Mouse (Mus musculus) retina, adult 2 months (tissue): Measurements from ENCODE around the gene Snx1.

Source experiments
- DNase-seq: peaks from one replicate; pipeline ENCODE4 v3.0.0-alpha.2; 2012; ENCODE audit warnings: low read depth, low spot score

Snx1 gene

DNA sequence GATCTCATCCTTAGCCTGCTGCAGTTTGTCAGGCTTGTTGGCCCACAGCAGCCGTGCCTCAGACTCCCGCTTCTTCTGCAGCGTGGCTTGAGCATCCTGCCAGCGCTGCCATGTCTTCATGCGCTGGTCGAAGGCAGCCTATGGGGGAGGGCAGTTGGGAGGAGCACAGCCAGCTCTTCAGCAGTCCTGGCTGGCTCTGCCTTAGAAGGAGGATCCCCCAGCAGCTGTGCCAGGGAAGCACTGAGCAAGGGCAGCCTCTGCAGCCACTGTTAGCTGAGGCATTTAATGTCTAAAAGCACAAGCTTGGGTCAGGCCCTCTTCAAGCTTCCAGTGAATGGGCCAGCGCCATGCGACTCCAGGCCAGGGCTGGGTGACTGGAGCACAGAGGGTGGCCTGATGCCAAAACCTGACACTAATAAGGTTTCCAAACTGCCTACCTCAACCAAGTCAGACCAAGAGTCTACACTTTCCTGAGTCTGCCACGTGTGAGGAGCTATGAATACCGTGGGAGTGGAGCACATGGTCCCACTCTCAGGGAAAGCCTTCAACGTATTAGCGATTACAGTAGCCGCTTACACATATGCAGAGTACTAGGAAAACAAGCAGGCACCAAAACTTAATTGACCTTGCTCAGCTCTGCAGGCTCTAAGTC is 35.7 kb downstream of the Snx1 start:
- no peak for DNase-seq

DNA sequence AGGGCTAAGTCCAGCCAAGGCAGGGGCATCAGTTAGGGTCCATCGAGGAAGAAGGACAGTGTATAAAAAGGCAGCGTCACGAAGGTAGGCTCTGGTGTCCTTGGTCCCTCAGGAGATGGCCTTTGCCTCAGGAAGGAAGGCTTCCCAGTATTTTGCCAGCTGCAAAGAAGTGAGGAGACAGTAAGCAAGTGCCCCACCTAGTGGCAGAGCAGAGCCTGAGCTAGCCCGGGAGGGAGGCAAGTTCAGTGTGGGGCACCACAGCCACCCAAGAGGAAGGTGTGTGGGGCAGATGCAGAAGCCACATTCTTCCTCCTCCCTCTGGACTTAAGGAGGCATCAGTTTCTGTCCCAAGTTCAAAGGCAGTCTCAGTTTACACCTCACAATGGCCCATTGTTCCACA is 38.0 kb downstream of the Snx1 start:
- DNase-seq, result no peak

DNA sequence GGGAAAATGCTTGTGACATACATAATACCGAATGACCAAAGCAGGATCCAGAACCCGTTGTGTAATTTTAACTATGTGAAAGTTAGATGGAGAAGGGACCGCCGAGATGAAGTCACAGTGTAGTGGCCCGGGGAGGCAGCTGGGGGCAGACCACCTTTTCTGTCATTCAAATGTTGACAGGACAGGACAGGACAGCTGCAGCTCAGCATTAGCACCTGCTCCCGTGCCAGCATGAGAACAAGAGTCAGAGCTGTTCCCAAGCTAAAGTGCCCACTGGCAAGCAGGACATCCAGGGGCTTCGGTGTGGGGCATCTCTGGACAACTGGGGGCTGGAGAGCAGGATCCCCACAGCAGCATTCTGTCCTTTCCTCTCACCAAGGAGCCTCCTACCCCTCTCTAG is 39.3 kb downstream of the Snx1 start:
- DNase-seq, result no peak

DNA sequence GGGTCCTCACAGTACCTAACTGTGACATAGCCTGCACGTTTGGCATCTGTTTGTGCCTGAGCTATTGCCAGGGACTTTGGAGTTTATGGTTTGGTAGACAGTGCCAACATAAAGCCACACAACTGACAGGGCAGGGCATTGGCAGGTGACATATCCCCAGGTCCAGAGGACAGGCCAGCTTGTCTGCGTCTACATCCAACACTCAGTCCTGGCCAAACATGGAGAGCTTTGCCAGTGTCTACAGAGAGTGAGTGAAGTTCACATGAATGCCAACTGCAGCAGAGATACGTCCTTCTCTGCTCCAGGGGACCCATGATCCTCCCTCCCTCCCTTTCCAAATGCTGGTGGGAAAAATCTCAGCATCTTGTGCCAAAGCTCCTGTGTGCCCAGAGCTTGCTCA is 42.2 kb downstream of the Snx1 start:
- no peak for DNase-seq

DNA sequence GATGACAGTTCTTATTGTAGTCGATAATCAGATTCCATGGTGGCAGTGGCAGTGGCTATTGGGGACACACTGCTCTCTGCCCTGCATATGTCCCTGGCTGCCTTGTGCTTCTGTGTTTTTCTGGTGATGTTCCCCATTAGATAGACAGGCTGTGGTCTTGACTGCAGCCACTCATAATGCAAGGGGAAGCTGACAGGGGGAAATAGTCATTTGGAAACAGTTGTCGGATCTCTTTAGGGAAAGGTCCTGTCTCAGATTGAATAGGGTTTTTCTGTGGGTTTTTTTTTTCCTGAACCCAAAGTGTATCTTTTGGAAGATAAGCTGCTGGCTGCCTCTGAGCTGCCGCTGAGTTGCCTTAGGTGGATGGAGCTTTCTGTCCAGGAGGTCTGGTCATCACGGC is 44.4 kb downstream of the Snx1 start:
- DNase-seq, result no peak

DNA sequence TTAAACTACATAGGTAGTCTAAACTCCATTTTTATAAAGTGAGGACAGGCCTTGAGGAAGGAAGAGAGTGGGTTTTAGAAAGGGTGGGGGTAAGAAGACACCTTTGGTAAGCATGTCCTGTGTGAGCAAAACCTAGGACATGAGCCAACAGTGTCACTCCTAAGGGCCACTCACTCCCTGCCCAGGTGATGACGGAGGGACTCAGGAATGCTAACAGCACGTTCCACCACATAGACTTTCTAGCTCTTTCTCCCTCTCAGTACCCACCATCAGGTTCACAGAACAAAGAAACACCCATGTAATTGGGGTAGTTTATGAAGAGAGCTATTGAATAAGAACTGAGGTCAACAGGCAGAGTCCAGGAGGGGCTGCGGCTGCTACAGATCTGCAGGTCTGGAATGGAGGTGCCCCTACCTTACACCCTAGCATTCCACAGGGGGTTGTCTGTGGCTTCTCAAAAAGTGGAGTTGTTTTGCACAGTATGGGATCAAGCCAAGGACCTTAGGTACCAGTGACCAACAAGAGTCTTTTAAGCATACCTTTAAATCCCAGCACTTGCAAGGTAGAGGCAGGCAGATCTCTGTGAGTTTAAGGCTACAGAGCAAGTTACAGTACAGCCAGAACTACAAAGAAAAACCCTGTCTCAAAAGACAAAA is 45.5 kb downstream of the Snx1 start:
- no peak for DNase-seq

DNA sequence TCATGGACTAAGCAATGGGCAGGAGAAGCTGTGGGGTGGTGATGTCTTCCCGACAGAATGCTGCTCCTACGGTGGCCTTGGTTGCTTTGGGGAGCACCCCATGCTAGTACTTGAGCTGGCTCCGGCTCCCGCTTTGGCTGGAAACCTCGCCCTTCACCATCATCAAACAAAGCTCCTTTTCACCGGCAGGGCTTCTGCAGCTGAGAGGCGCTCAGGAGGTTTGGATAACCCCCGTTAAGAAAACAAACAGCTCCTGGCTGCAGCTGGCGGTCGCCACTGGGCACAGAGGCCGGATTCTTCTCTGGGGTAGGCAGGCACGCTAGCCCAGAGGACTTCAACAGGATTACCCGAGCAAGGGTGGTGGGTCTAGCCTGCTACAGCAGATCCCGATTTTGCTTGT is 47.9 kb downstream of the Snx1 start:
- DNase-seq, result no peak

DNA sequence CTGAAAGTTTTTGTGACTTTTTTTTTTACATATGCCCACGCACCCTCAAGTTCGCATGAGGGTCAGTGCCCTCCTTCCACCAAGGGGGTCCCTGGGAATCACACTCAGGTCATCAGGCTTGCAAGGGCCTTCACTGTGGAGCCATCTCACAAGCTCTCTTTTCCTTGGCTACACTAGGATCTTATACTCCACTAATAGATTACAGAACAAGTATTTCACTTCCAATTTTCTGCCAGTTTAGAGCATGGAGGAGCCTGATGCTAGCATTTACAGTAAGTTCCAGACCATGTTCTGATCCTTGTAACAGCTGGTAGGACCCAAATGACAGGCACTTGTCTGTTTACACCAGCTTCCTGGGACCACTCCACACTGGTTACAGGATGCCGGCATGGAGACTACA is 48.3 kb downstream of the Snx1 start:
- DNase-seq, result no peak

DNA sequence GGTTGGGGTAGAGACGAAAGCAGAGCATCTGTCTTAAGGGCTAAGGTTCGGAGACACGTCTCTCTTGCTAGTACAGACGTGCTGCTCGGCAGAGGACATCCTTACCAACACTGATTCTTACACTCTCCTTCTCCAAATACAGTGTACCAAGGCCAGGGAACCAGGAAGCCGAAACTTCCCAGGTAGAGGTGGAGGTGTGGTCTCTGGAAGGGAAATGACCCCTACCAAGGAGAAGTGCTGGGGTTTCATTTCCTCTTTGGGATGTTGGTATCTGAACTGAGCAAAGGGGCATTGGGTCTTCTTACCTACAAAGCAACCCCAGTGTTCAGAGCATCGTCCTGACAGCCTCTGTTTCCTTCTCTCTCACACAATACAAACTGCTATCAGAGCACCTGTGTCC is 53.6 kb downstream of the Snx1 start:
- DNase-seq, result no peak

DNA sequence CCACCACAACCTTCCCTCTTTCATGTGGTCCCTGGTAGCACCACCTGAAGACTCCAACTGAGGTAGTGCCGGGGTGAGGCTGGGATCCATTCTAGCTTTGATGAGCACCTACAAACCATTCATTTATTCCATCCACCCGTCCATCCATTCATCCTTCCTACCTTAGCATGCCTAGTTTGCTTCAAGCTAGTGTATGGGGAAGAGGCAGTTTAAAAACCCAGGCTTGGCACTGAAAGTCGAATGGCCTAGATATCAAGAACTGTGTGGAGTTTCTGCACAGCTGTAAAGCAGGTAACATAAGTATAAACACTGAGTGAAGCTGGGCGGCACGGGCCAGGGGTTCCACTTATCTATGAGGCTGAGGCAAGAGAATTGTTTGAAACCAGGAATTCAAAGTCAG is 56.2 kb downstream of the Snx1 start:
- no peak for DNase-seq

DNA sequence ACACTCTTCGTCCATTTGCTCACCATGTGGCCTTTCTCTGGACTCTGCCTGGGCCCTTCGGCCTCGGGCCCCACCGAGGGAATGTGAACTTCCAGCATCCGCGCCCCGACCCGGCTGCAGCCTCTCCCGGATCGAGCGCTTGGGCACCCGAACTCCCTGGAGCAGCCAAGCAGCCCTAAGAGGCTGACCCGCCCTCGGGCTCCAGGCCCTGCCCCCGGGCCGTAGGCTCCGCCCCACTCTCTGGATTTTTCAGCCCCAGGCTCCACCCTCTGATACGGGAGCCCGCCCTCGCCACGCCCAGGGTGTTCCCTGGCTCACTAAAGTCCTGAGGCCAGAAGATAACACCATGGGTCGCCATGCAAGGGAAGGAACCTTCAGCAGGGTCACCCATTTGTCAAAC is 56.8 kb downstream of the Snx1 start, which contains the start of gene Snx22:
TSS of gene Snx22 (minus strand) at position 137 of the 400 bp plus-strand sequence.
- peak; percentile 33 for DNase-seq

DNA sequence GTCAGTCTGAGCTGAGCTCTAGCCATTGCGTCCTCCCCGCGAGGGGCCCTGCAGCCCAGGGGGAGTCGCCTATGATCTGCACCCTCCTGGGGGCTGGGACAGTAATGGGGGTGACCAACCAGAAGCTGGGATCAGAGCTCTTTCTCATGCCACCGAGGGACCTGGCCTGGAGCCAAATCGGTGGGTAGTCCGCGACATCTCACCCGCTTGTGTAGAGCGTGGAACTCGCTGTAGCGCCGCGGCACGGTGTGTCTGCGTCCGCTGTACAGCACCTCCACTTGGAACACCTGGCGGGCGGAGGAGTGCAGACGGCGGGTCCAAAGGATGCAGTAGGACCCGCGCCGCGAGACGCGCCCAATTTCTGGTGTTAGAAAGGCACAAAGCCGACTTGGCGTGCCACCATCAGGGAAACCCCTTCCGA is 57.4 kb downstream of the Snx1 start:
- DNase-seq, result no peak

DNA sequence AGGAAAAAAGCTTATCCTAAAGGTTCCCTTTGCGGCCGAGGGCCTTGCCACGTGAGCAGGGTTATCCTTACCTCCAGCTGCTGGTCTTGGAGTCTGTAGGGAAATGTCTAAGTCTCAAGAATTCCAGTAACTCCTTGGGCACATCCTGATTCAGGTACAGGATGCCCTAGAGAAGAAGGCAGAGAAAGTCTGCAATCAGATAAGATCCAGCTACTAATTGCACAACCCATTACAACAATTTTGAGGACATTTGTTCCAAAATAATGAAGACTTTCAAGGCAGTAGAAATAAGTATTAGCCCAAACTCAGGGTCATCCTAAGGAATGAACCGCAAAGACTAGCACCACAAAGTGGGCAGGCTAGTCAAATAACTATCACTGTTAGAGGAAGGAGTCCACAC is 58.3 kb downstream of the Snx1 start:
- DNase-seq, result no peak

DNA sequence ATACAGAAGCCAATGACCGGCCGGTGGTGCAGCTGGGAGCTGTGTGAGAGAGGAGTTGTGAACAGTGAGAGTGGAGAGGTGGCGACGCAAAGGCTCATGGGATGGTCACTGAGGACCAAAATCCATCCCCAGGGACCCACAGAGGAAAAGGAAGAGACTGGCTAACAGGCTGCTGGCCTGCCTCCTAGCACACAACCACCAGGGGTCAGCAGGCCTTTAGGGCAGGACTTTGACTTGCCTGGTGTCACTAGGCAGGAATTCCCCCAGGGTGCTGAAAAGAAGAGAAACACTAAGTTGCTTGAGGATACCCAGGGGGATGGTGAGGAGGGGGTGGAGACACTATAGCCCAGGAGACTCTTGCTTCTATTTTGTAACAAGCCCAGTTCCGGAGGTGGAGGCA is 58.8 kb downstream of the Snx1 start:
- no peak for DNase-seq

DNA sequence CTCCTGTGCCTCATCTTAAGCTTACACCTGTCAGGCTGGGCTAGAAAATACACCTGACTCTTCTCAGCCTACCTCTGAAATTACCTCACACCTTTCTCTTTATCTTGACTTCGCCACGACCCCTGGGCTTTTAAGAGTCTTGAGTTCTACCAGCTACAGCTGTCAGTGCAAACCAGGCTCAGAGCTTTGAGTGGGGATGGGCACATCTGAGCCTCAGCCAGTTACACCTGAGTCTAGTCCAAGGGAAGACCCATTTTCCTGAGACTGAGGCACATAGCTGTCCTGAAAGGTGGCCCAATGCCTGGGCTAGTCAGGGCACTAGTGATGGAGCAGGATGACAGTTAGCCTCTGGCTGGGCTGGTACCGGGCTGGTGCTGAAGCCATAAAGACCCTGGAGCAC is 59.6 kb downstream of the Snx1 start:
- no peak for DNase-seq

DNA sequence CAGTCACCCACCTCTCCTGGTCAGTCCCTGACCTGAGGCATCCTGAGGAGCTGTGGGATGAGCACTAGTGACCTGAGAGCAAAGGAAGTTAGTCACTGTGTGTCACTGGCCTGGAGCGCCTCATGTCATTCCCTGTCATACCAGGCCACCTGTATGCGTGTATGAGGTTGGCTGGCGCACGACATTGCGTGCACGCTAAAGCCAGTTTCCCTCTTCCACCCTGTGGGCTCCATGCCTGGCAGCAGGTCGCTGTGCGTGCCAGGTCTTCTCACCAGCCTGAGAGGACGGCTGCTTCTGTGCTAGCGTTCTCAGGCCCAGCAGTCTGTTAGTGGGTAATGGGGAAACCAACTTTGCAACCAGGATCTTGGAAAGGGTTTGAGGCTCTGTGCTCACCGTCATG is 62.1 kb downstream of the Snx1 start:
- DNase-seq, result no peak

DNA sequence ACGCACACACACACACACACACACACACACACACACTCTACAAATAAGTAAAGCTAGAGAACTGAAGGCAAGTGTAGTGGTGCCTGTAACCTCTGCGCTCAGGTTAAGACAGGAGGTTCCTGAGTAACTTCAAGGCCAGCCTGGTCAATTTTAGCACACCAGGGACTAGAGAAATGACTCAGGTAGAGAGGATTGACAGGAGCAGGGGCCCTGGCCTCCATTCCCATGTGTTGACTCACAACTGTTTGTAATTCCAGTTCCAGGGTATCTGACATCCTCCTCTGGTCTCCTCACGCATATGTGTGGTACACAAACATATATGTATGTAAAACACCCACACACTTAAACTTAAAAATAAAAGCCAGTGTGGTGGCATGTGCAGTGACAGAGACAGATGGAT is 62.9 kb downstream of the Snx1 start:
- no peak for DNase-seq

DNA sequence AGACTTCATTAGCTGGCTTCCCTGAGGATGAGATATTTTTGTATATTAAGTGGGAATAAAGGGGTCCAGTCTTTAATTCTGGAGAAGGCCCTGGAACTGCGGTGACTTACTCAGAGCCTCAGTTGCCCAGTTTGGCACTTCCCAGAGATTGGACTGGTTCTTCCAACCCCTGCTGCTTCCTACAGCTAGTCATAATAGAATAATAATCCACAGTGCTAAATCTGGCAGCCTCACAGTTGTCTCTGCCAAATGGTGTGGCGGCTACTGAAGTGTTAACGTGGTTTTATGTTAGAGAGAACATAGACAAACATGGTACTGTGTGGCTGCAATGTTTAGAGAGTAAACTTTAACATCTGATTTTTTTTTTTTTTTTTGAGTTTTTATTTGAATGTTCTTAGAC is 64.7 kb downstream of the Snx1 start:
- no peak for DNase-seq

DNA sequence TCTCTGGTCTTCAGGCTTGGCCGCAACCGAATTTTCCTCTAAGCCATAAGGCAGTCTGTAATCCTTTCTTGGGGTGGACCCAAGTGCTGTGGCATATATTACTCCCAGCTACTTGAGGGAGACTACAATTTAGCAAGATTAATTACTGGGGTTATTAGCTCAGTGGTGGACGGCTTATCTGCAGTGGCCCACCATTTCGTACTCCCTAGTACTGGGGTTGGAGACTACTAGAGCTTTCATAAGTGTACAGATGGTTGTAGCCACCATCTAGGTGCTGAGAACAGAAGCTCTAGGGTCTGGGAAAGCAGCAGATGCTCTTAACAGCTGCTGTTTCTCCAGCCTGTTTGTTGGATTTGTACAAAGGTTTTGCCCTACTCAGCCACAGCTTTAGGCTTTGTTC is 65.4 kb downstream of the Snx1 start:
- no peak for DNase-seq

DNA sequence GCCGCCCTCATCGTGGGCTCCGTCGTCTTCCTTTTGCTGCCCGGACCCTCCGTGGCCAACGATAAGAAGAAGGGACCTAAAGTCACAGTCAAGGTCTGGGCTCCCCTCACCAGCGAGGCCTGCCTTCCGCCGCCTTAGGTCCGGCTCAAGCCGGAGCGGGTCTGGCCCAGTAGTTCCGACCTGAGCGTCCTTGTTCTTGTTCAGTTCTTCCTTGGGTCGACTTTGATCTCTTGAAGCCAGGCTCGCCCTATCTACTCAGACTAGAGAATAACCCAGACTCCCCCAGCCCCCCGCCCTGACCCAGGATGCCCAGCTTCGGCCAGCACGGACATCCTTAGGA is 66.1 kb downstream of the Snx1 start:
- DNase-seq, result no peak

DNA sequence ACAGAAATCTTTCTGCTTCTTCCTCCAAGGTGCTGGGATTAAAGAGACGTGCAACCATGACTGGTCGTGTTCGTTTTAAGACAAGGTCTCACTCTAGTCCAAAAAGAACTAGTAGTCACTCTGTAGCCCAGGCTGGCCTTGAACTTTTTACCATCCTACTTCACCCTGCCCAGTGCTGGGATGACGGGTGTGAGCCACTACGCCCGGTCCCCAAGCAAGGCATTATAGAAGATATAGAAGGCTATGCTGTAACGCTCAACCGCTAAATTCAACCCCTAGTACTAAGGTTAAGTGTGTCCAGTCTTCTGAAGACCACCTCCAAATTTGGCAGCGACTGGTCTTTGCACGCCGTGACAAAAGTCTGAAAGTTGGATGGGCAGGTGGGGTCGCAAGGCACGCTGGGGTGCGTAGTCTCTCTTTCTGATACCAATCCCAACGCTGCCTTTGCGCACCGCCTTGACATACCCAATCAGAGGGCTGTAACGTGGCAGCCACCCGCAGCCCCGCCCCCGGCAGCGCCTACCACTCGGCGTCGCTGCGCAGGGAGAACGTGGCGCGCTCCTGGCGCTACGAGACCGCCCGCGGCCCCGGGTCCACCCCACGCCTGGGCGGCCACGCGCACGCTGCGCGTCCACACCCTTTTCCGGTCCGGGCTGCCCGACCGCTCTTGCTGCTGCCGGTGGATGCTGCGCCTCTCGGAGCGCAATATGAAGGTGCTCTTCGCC is 66.6 kb downstream of the Snx1 start, which contains the start of gene Ppib:
TSS of gene Ppib (plus strand) at position 640 of the 725 bp plus-strand sequence.
- peak; percentile 86 for DNase-seq

DNA sequence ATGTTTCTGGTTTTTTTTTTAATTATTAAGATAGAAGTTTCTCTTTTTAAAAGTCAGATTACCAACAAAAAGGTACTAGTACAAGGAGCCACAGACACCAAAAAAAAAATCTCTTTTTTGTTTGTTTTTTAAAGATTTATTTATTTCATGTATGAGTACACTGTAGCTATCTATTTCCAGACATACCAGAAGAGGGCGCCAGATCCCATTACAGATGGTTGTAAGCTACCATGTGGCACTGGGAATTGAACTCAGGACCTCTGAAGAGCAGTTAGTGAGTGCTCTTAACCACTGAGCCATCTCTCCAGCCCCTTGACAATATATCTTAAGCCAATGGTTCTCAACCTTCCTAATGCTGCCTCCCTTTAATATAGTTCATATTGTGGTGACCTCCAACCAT is 72.8 kb downstream of the Snx1 start:
- no peak for DNase-seq

DNA sequence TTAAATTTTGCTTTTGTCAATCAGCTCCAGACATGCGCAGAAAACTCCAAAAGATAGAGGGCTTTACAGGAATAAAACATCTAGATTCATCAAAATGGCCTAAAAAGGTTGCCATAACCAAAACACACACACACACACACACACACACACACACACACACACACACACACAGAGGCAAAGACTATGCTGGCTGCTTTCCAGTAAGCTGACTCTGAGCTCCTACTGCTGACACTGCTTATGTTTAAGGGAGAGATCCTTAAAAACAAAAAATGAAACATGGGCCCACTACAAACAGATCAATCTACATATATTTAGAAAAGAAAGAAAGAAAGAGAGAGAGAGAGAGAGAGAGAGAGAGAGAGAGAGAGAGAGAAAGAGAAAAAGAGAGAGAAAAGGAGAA is 73.7 kb downstream of the Snx1 start:
- DNase-seq, result no peak
